Comparison of ENCODE assay signal across 8 mouse cellular contexts in genomic region chr3:96105232-96105747, GRCm38 (mm10). TPM values are rescaled to one million over a fixed set of nuclear protein-coding genes. Genes with fewer than 3 reads are reported as not detected.
A peak's percentile ranks its signal among the peaks of the same experiment; 100 is the strongest.
DNase-seq lines count a peak whose midpoint lies in the region; ATAC-seq and TF ChIP-seq lines count a peak whose summit lies in the region.

No protein-coding gene starts in this region.

- H3K9me3 ChIP-seq in midbrain, embryonic 16.5 days (replicated peaks; ENCODE audit: control insufficient read depth, low read length, poor library complexity, severe bottlenecking): no peaks in the 10 kb centered on the region

- H3K36me3 ChIP-seq in midbrain, embryonic 16.5 days (ENCODE audit: control insufficient read depth, insufficient read depth, low read length): no peaks in the 10 kb centered on the region

- DNase-seq in gastrocnemius, adult 2 months: peak; percentile 52
- DNase-seq in gastrocnemius, postnatal 10 days: no peak
- DNase-seq in CD4-positive, CD25-positive, alpha-beta regulatory T cell, adult 2 months (ENCODE audit: low read depth, low spot score): peak; percentile 46
- peak; percentile 65 for DNase-seq in induced T-regulatory cell, adult 2 months (ENCODE audit: low read depth)
- DNase-seq in adipocyte (ENCODE audit: low spot score): no peak

- TF ChIP-seq POLR2A in embryonic fibroblast, embryonic 13.5 days (IDR thresholded peaks at IDR 0.05; ENCODE audit: low read depth, low read length): no peak

- peak overlapping the region; percentile 83; the same call in 1 of the 2 replicates for H3K9ac ChIP-seq in midbrain, embryonic 16.5 days (ENCODE audit: low read depth, low read length)

- peaks cover 6% of the 10 kb centered on the region; the same call in 1 of the 2 replicates for H3K4me1 ChIP-seq in embryonic fibroblast, embryonic 13.5 days (ENCODE audit: control insufficient read depth, insufficient read depth, low read length)
- H3K4me1 ChIP-seq in midbrain, embryonic 16.5 days (ENCODE audit: control insufficient read depth, insufficient read depth, low read length): peaks cover 14% of the 10 kb centered on the region

- H3K4me3 ChIP-seq in gastrocnemius, adult 2 months: peak overlapping the region; percentile 92
- peak overlapping the region; percentile 84 for H3K4me3 ChIP-seq in embryonic fibroblast, embryonic 13.5 days (ENCODE audit: insufficient read depth, low read length)
- H3K4me3 ChIP-seq in midbrain, embryonic 16.5 days (ENCODE audit: low read depth, low read length): peak overlapping the region; percentile 92

- peak overlapping the region; percentile 99 for H3K27ac ChIP-seq in gastrocnemius, adult 2 months
- no peak overlapping the region for H3K27ac ChIP-seq in embryonic fibroblast, embryonic 13.5 days (ENCODE audit: insufficient read depth, low read length)
- no peak overlapping the region for H3K27ac ChIP-seq in midbrain, embryonic 16.5 days (ENCODE audit: low read length)

- H3K27me3 ChIP-seq in midbrain, embryonic 16.5 days (ENCODE audit: control insufficient read depth, insufficient read depth, low read depth, low read length): no peaks in the 10 kb centered on the region

- intact Hi-C loops in gastrocnemius, adult 2 months (cut with DNase I): no loop called here

- no peak; the same call in 1 of the 2 replicates for ATAC-seq in midbrain, embryonic 16.5 days
- ATAC-seq in megakaryocyte-erythroid progenitor cell, adult 5-6 weeks (replicated peaks; ENCODE audit: low FRiP score, low TSS enrichment, poor library complexity, severe bottlenecking): no peak

- no peak for TF ChIP-seq CTCF in gastrocnemius, adult 2 months (IDR thresholded peaks at IDR 0.05)
- TF ChIP-seq CTCF in embryonic fibroblast, embryonic 13.5 days (IDR thresholded peaks at IDR 0.05; ENCODE audit: borderline replicate concordance, insufficient read depth, low read length): no peak

- 9% methylated on average over 10 of the region's 10 CpGs for WGBS in midbrain, embryonic 16.5 days

- peak overlapping the region; percentile 94 for H3K4me2 ChIP-seq in midbrain, embryonic 16.5 days (ENCODE audit: low read length)

RNA-seq across cellular contexts. Expression of gene Otud7b, which starts 1.0 kb away (rescaled TPM):
- 10 to 100 TPM; 54.6 to 58.3 TPM for total RNA-seq in gastrocnemius, adult 2 months (2021)
- 10 to 100 TPM; 49.3 to 55.9 TPM for total RNA-seq in gastrocnemius, postnatal 10 days (2021)
- polyA plus RNA-seq in embryonic fibroblast, embryonic 13.5 days (2011; ENCODE audit: insufficient read length, low read depth, missing spikeins): 26.0 and 30.0 TPM in 2 replicates
- polyA plus RNA-seq in midbrain, embryonic 16.5 days (2015; fragmentation: Nextera tagmentation; extraction: Ambion mirVana): 7.0 and 8.4 TPM in 2 replicates
- 9.7 and 12.3 TPM in 2 replicates for total RNA-seq in megakaryocyte-erythroid progenitor cell, adult 5-6 weeks (2014; fragmentation: Nextera tagmentation)
- 11.7 and 15.5 TPM in 2 replicates for total RNA-seq in megakaryocyte-erythroid progenitor cell, adult 5-6 weeks (2017)

RNA-seq across cellular contexts. Expression of gene Vps45, which starts 47.0 kb away (rescaled TPM):
- total RNA-seq in gastrocnemius, adult 2 months (2021): 10 to 100 TPM; 15.0 to 22.7 TPM
- total RNA-seq in gastrocnemius, postnatal 10 days (2021): 10 to 100 TPM; 25.4 to 27.3 TPM
- polyA plus RNA-seq in embryonic fibroblast, embryonic 13.5 days (2011; ENCODE audit: insufficient read length, low read depth, missing spikeins): 15.5 and 15.6 TPM in 2 replicates
- 62.0 and 64.7 TPM in 2 replicates for polyA plus RNA-seq in midbrain, embryonic 16.5 days (2015; fragmentation: Nextera tagmentation; extraction: Ambion mirVana)
- total RNA-seq in megakaryocyte-erythroid progenitor cell, adult 5-6 weeks (2014; fragmentation: Nextera tagmentation): 29.7 and 38.8 TPM in 2 replicates
- total RNA-seq in megakaryocyte-erythroid progenitor cell, adult 5-6 weeks (2017): 13.4 and 16.6 TPM in 2 replicates

RNA-seq across cellular contexts. Expression of gene Mtmr11, which starts 56.5 kb away (rescaled TPM):
- total RNA-seq in gastrocnemius, adult 2 months (2021): 1 to 10 TPM; 1.9 to 2.5 TPM
- total RNA-seq in gastrocnemius, postnatal 10 days (2021): 10 to 100 TPM in 1 of 2 experiments, 1 to 10 TPM in 1; 4.3 to 12.0 TPM
- polyA plus RNA-seq in embryonic fibroblast, embryonic 13.5 days (2011; ENCODE audit: insufficient read length, low read depth, missing spikeins): 41.8 and 52.6 TPM in 2 replicates
- 7.8 and 15.1 TPM in 2 replicates for polyA plus RNA-seq in midbrain, embryonic 16.5 days (2015; fragmentation: Nextera tagmentation; extraction: Ambion mirVana)
- not detected in 2 replicates for total RNA-seq in megakaryocyte-erythroid progenitor cell, adult 5-6 weeks (2014; fragmentation: Nextera tagmentation)
- not detected in 2 replicates for total RNA-seq in megakaryocyte-erythroid progenitor cell, adult 5-6 weeks (2017)

Comparison
In these comparisons a context has a peak if more than half of its experiments do, and no peak if none do; other contexts are left out.
1. DNase-seq: peak in gastrocnemius, adult 2 months (single experiment), CD4-positive, CD25-positive, alpha-beta regulatory T cell, adult 2 months (single experiment) and induced T-regulatory cell, adult 2 months (single experiment); none in gastrocnemius, postnatal 10 days (single experiment) and adipocyte (single experiment).
2. Peak in every context shown above with its lines, with median percentiles within 50 percentile points of each other: H3K4me3 ChIP-seq.